Mouse (Mus musculus): Measurements from ENCODE around the gene Dpp9.

DNA sequence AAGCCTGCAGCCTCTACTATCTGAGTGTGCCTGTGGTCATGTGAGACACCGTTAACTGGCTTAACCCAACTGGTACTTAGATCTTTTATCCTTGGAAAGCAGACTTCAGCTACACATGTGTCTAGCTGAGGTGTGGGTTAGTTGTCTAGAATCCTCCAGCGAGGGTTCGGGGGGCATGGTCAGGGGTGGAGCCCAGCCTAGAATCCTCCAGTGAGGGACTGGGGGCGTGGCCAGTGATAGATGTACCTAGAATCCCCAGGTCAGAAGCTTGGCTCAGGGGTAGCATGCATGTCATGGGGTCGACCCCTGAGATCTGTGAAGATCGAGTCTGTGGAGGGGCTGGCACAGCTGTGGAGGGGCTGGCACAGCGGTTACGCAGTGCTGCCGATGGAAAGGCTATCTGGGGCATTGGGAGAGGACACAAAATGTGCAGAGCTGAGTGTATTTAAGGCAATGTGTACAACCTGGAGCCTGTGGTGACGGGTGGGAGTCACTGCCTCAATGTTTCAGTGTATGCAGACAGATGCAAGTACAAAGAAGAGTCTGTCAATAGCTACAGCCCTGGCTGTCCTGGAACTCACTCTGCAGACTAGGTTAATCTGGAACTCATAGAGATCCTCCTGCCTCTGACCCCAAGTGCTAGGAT, 45.2 kb downstream of the Dpp9 start:
- TF ChIP-seq CTCF (IDR thresholded peaks at IDR 0.05; ENCODE audit: extremely low read depth, insufficient read depth, low read length) (no peak), POLR2A (IDR thresholded peaks at IDR 0.05; ENCODE audit: extremely low read depth, insufficient read depth, low read length) (no peak)
